Mouse (Mus musculus): ENCODE data around the gene Zfp36l2. TPM values are rescaled to one million over a fixed set of nuclear protein-coding genes. Genes with fewer than 3 reads are reported as not detected.

The Zfp36l2 gene
- polyA plus RNA-seq, 1 experiment: 38.2 TPM

DNA sequence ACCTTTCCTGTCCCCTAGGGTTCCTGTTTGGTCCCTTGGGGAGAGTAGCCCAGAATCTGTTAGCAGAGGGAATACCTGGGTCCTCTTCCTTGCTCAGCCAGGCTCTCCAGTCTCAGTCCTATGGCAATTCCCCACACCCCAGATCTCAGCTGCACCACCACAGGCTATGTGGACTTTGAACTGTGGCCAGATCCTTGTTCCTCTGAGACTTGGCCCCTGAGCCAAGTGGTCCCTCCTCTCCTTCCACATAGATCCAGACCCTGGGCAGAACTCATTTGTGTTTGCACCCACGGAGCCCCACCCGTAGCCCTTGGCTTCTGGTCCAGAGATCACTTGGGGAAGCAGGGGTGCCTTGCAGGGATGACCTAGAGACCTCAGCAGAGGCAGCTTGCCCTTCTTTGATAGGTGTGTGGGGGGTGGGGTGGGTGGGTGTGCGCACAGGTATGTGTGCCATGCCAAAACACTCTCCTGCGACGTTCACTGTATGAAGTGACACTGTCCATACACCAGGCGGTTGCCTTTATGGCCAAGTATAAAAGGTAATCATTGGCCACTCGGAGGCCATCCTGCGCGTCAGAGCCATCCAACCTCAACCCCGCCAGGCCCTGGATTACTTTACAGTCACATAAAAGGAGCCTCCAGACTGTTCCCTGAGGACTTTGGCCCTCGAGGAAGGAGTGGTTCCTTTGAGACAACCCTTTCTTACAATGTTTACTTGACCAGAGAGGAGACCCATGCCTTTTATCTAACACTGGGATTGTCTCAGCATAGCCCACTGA lies 50.2 kb downstream of the Zfp36l2 start:
- Histone ChIP-seq H3K9ac (ENCODE audit: low read depth, poor library complexity, severe bottlenecking) (no peak overlapping the region), H3K4me1 (ENCODE audit: control insufficient read depth, insufficient read depth, low read length) (peaks cover 4% of the 10 kb centered on the region), H3K9me3 (replicated peaks; ENCODE audit: control insufficient read depth, insufficient read depth, low read length, poor library complexity, severe bottlenecking) (no peaks in the 10 kb centered on the region), H3K27me3 (ENCODE audit: control insufficient read depth, insufficient read depth, low read length, poor library complexity, severe bottlenecking) (no peaks in the 10 kb centered on the region), H3K27ac (ENCODE audit: insufficient read depth, low read length) (no peak overlapping the region), H3K36me3 (ENCODE audit: control insufficient read depth, insufficient read depth, low read length, poor library complexity, severe bottlenecking) (no peaks in the 10 kb centered on the region), H3K4me3 (ENCODE audit: low read depth, low read length) (no peak overlapping the region)
- TF ChIP-seq EP300 (IDR thresholded peaks at IDR 0.05; ENCODE audit: insufficient read depth, low read depth, low read length): no peak
- no peak for TF ChIP-seq POLR2A (IDR thresholded peaks at IDR 0.05; ENCODE audit: insufficient read depth, low read length)
- TF ChIP-seq CTCF (IDR thresholded peaks at IDR 0.05; ENCODE audit: low read depth, low read length): no peak

DNA sequence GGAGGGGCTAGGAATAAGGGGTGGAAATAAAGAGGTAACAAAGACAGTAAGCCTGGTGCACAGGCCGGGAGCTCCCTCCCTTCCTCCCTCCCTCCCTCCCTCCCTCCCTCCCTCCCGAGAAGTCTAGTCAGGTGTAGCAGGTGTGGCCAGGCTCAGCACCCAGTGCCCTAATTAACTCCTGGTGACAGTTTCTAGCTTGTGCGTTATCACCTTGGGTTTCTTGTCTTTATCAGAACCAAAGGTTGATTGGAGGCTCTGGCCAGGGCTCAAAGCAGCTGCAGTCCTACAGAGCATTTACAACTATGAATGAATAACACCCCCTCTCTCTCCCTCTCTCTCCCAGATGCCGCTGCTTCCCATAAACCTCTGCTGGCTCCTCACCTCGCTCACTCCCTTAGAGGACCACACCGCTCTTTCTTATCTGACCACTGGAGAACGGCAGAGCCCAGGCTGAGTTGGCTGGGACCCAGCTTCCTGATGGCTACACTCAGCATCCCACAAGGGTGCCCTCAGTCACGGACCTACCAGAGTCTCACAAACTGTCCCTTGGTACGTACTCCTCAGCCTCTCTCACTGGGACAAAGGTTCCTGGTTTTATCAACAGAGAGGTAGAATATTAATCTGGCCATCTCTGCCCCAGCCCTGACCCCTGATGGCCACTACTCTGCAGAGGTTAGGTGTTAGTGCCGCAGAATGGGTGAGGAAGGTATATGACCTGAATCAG lies 50.9 kb downstream of the Zfp36l2 start:
- Histone ChIP-seq H3K27ac (ENCODE audit: insufficient read depth, low read length) (no peak overlapping the region), H3K9ac (ENCODE audit: low read depth, poor library complexity, severe bottlenecking) (no peak overlapping the region), H3K36me3 (ENCODE audit: control insufficient read depth, insufficient read depth, low read length, poor library complexity, severe bottlenecking) (no peaks in the 10 kb centered on the region), H3K27me3 (ENCODE audit: control insufficient read depth, insufficient read depth, low read length, poor library complexity, severe bottlenecking) (no peaks in the 10 kb centered on the region), H3K4me1 (ENCODE audit: control insufficient read depth, insufficient read depth, low read length) (peaks cover 4% of the 10 kb centered on the region), H3K4me3 (ENCODE audit: low read depth, low read length) (no peak overlapping the region), H3K9me3 (replicated peaks; ENCODE audit: control insufficient read depth, insufficient read depth, low read length, poor library complexity, severe bottlenecking) (no peaks in the 10 kb centered on the region)
- no peak for TF ChIP-seq POLR2A (IDR thresholded peaks at IDR 0.05; ENCODE audit: insufficient read depth, low read length)
- TF ChIP-seq CTCF (IDR thresholded peaks at IDR 0.05; ENCODE audit: low read depth, low read length): no peak
- TF ChIP-seq EP300 (IDR thresholded peaks at IDR 0.05; ENCODE audit: insufficient read depth, low read depth, low read length): no peak

DNA sequence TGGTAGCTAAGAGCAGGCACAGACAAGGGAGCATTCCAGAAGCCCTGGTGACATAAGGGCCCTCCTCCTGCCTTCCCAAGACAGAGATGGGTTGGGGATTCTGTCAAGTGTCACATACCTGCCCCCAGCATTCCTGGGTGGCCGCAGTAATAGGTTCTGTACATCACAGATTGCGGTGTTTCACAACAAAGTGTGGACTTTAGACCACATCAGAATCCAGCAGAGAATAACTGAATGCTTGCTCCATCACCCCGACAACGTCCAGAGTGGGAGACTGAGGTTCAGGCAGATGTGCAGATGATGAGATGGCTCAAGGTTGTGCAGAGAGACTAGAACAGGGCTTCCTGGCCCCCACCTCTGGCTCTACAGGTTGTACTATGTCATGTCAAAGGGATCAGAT lies 51.5 kb downstream of the Zfp36l2 start:
- Histone ChIP-seq H3K9me3 (replicated peaks; ENCODE audit: control insufficient read depth, insufficient read depth, low read length, poor library complexity, severe bottlenecking) (no peaks in the 10 kb centered on the region), H3K27ac (ENCODE audit: insufficient read depth, low read length) (no peak overlapping the region), H3K36me3 (ENCODE audit: control insufficient read depth, insufficient read depth, low read length, poor library complexity, severe bottlenecking) (no peaks in the 10 kb centered on the region), H3K27me3 (ENCODE audit: control insufficient read depth, insufficient read depth, low read length, poor library complexity, severe bottlenecking) (no peaks in the 10 kb centered on the region), H3K9ac (ENCODE audit: low read depth, poor library complexity, severe bottlenecking) (no peak overlapping the region), H3K4me1 (ENCODE audit: control insufficient read depth, insufficient read depth, low read length) (peaks cover 4% of the 10 kb centered on the region), H3K4me3 (ENCODE audit: low read depth, low read length) (no peak overlapping the region)
- TF ChIP-seq CTCF (IDR thresholded peaks at IDR 0.05; ENCODE audit: low read depth, low read length) (no peak), POLR2A (IDR thresholded peaks at IDR 0.05; ENCODE audit: insufficient read depth, low read length) (no peak), EP300 (IDR thresholded peaks at IDR 0.05; ENCODE audit: insufficient read depth, low read depth, low read length) (no peak)

DNA sequence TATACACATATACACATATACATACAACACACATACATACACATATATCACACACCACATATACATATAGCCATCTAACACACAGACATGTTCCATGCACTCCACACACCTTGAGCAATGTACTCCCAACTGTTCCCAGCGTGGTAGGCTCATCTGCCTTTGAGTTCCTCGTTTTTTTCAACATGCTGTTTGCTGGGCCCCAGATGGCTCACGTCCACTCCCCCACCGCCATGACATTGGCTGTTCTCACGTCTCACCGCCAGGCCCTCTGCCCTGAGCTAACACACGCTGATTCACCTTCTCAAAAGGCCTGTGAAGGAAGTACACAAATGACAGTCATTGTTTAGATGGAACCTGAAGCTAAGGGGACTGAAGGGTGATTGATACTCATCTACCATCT lies 52.5 kb downstream of the Zfp36l2 start:
- no peaks in the 10 kb centered on the region for H3K27me3 ChIP-seq (ENCODE audit: control insufficient read depth, insufficient read depth, low read length, poor library complexity, severe bottlenecking)
- H3K4me3 ChIP-seq (ENCODE audit: low read depth, low read length): no peak overlapping the region
- no peaks in the 10 kb centered on the region for H3K36me3 ChIP-seq (ENCODE audit: control insufficient read depth, insufficient read depth, low read length, poor library complexity, severe bottlenecking)
- H3K9ac ChIP-seq (ENCODE audit: low read depth, poor library complexity, severe bottlenecking): no peak overlapping the region
- no peak overlapping the region for H3K27ac ChIP-seq (ENCODE audit: insufficient read depth, low read length)
- no peak for TF ChIP-seq EP300 (IDR thresholded peaks at IDR 0.05; ENCODE audit: insufficient read depth, low read depth, low read length)
- no peak for TF ChIP-seq POLR2A (IDR thresholded peaks at IDR 0.05; ENCODE audit: insufficient read depth, low read length)
- no peak for TF ChIP-seq CTCF (IDR thresholded peaks at IDR 0.05; ENCODE audit: low read depth, low read length)
- H3K9me3 ChIP-seq (replicated peaks; ENCODE audit: control insufficient read depth, insufficient read depth, low read length, poor library complexity, severe bottlenecking): no peaks in the 10 kb centered on the region
- no peaks in the 10 kb centered on the region for H3K4me1 ChIP-seq (ENCODE audit: control insufficient read depth, insufficient read depth, low read length)

Measured in ES-Bruce4 (cell line).